Mouse (Mus musculus): ENCODE results near the gene Gm17651. TPM values are rescaled to one million over a fixed set of nuclear protein-coding genes. Genes with fewer than 3 reads are reported as not detected.
A peak's percentile ranks its signal among the peaks of the same experiment; 100 is the strongest.

The Gm17651 gene
- polyA plus RNA-seq, 1 experiment, result not detected

GRCm38 (mm10) chr3:97649469-97649868, 25.0 kb downstream of the Gm17651 start:
- no peak for DNase-seq (ENCODE audit: low read depth)
- no peak for TF ChIP-seq POLR2A (IDR thresholded peaks at IDR 0.05; ENCODE audit: borderline replicate concordance, extremely low read depth, insufficient read depth, insufficient read length, poor library complexity, severe bottlenecking)
- no peak for TF ChIP-seq CTCF (IDR thresholded peaks at IDR 0.05; ENCODE audit: borderline replicate concordance, extremely low read depth, insufficient read depth, insufficient read length)

- TF ChIP-seq CTCF (IDR thresholded peaks at IDR 0.05; ENCODE audit: borderline replicate concordance, extremely low read depth, insufficient read depth, insufficient read length) (no peak), POLR2A (IDR thresholded peaks at IDR 0.05; ENCODE audit: borderline replicate concordance, extremely low read depth, insufficient read depth, insufficient read length, poor library complexity, severe bottlenecking) (no peak)
- no peak for DNase-seq (ENCODE audit: low read depth)
These were observed 25.5 kb downstream of the Gm17651 start for GRCm38 (mm10) chr3:97649022-97649421.

- no peak for TF ChIP-seq CTCF (IDR thresholded peaks at IDR 0.05; ENCODE audit: borderline replicate concordance, extremely low read depth, insufficient read depth, insufficient read length)
- DNase-seq (ENCODE audit: low read depth), result no peak
These were observed 26.0 kb downstream of the Gm17651 start for GRCm38 (mm10) chr3:97648518-97648917.

GRCm38 (mm10) chr3:97642001-97642400, 32.5 kb downstream of the Gm17651 start:
- DNase-seq (ENCODE audit: low read depth), result no peak
- TF ChIP-seq CTCF (IDR thresholded peaks at IDR 0.05; ENCODE audit: borderline replicate concordance, extremely low read depth, insufficient read depth, insufficient read length), result no peak
- no peak for TF ChIP-seq POLR2A (IDR thresholded peaks at IDR 0.05; ENCODE audit: borderline replicate concordance, extremely low read depth, insufficient read depth, insufficient read length, poor library complexity, severe bottlenecking)

- DNase-seq (ENCODE audit: low read depth), result no peak
These were observed 33.1 kb downstream of the Gm17651 start for GRCm38 (mm10) chr3:97641396-97641795.

GRCm38 (mm10) chr3:97634288-97634761, 40.2 kb downstream of the Gm17651 start:
- peak; percentile 58 for DNase-seq (ENCODE audit: low read depth)
- TF ChIP-seq POLR2A (IDR thresholded peaks at IDR 0.05; ENCODE audit: borderline replicate concordance, extremely low read depth, insufficient read depth, insufficient read length, poor library complexity, severe bottlenecking), result no peak
- no peak for TF ChIP-seq CTCF (IDR thresholded peaks at IDR 0.05; ENCODE audit: borderline replicate concordance, extremely low read depth, insufficient read depth, insufficient read length)

More at GRCm38 (mm10) chr3:97641396-97641795, 33.1 kb downstream of the Gm17651 start:
- TF ChIP-seq CTCF (IDR thresholded peaks at IDR 0.05; ENCODE audit: borderline replicate concordance, extremely low read depth, insufficient read depth, insufficient read length) (no peak), POLR2A (IDR thresholded peaks at IDR 0.05; ENCODE audit: borderline replicate concordance, extremely low read depth, insufficient read depth, insufficient read length, poor library complexity, severe bottlenecking) (no peak)

GRCm38 (mm10) chr3:97633456-97633855, 41.0 kb downstream of the Gm17651 start:
- no peak for DNase-seq (ENCODE audit: low read depth)
- TF ChIP-seq POLR2A (IDR thresholded peaks at IDR 0.05; ENCODE audit: borderline replicate concordance, extremely low read depth, insufficient read depth, insufficient read length, poor library complexity, severe bottlenecking), result no peak
- no peak for TF ChIP-seq CTCF (IDR thresholded peaks at IDR 0.05; ENCODE audit: borderline replicate concordance, extremely low read depth, insufficient read depth, insufficient read length)

GRCm38 (mm10) chr3:97631258-97631860, 43.1 kb downstream of the Gm17651 start:
- TF ChIP-seq CTCF (IDR thresholded peaks at IDR 0.05; ENCODE audit: borderline replicate concordance, extremely low read depth, insufficient read depth, insufficient read length) (no peak), POLR2A (IDR thresholded peaks at IDR 0.05; ENCODE audit: borderline replicate concordance, extremely low read depth, insufficient read depth, insufficient read length, poor library complexity, severe bottlenecking) (no peak)
- no peak for DNase-seq (ENCODE audit: low read depth)

GRCm38 (mm10) chr3:97630746-97631145, 43.7 kb downstream of the Gm17651 start:
- TF ChIP-seq POLR2A (IDR thresholded peaks at IDR 0.05; ENCODE audit: borderline replicate concordance, extremely low read depth, insufficient read depth, insufficient read length, poor library complexity, severe bottlenecking) (no peak), CTCF (IDR thresholded peaks at IDR 0.05; ENCODE audit: borderline replicate concordance, extremely low read depth, insufficient read depth, insufficient read length) (no peak)
- DNase-seq (ENCODE audit: low read depth), result no peak

GRCm38 (mm10) chr3:97629941-97630340, 44.6 kb downstream of the Gm17651 start:
- DNase-seq (ENCODE audit: low read depth), result no peak
- no peak for TF ChIP-seq CTCF (IDR thresholded peaks at IDR 0.05; ENCODE audit: borderline replicate concordance, extremely low read depth, insufficient read depth, insufficient read length)
- TF ChIP-seq POLR2A (IDR thresholded peaks at IDR 0.05; ENCODE audit: borderline replicate concordance, extremely low read depth, insufficient read depth, insufficient read length, poor library complexity, severe bottlenecking), result no peak

- peak; percentile 34 for DNase-seq (ENCODE audit: low read depth)
- TF ChIP-seq CTCF (IDR thresholded peaks at IDR 0.05; ENCODE audit: borderline replicate concordance, extremely low read depth, insufficient read depth, insufficient read length), result no peak
- no peak for TF ChIP-seq POLR2A (IDR thresholded peaks at IDR 0.05; ENCODE audit: borderline replicate concordance, extremely low read depth, insufficient read depth, insufficient read length, poor library complexity, severe bottlenecking)
These were observed 46.0 kb downstream of the Gm17651 start, which contains the start of gene Fmo5 for GRCm38 (mm10) chr3:97628391-97629001. Gene Fmo5, plus strand, starts transcription at chr3:97628804.

GRCm38 (mm10) chr3:97627893-97628292, 46.6 kb downstream of the Gm17651 start:
- no peak for DNase-seq (ENCODE audit: low read depth)
- TF ChIP-seq POLR2A (IDR thresholded peaks at IDR 0.05; ENCODE audit: borderline replicate concordance, extremely low read depth, insufficient read depth, insufficient read length, poor library complexity, severe bottlenecking), result no peak
- TF ChIP-seq CTCF (IDR thresholded peaks at IDR 0.05; ENCODE audit: borderline replicate concordance, extremely low read depth, insufficient read depth, insufficient read length), result no peak
